Mouse (Mus musculus): ENCODE data around the gene Zmym5.
"Not testable (repeated sequence)": the region's sequence is repeated elsewhere in the genome, so short reads cannot be mapped to it uniquely, and the experiment has no call there.

Zmym5 gene

GRCm38 (mm10) chr14:56776571-56777238 lies 34.8 kb downstream of the Zmym5 start:
- no peak for DNase-seq (ENCODE audit: low read depth)

GRCm38 (mm10) chr14:56775416-56775815 lies 36.1 kb downstream of the Zmym5 start:
- no peak for DNase-seq (ENCODE audit: low read depth)

- DNase-seq (ENCODE audit: low read depth) = not testable (repeated sequence)
These were observed 45.1 kb downstream of the Zmym5 start for GRCm38 (mm10) chr14:56766438-56766837.

GRCm38 (mm10) chr14:56765117-56765516 lies 46.4 kb downstream of the Zmym5 start:
- not testable (repeated sequence) for DNase-seq (ENCODE audit: low read depth)

- no peak for DNase-seq (ENCODE audit: low read depth)
These were observed 60.2 kb downstream of the Zmym5 start for GRCm38 (mm10) chr14:56751282-56751681.

All from c-Kit-positive CD71-negative TER-119-negative erythroid progenitor cells, embryonic 14.5 days (primary cell).